ENCODE assay signal across 8 mouse cellular contexts in the genomic region with DNA sequence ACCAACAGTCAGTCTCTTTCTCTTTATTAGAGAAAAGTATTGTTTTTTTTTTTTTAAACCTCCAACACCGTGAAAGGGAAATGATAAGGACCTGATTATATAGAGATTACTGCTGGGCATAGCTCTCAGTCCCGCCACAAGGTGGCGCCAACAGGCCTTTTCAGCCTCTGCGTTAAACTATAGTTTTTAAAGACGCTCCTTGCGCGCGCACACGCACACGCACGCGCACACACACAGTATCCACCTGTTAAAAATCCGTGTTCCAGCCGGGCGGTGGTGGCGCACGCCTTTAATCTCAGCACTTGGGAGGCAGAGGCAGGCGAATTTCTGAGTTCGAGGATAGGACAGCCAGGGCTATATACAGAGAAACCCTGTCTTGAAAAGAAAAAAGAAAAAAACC. TPM values are rescaled to one million over a fixed set of nuclear protein-coding genes. Genes with fewer than 3 reads are reported as not detected.
A peak's percentile ranks its signal among the peaks of the same experiment; 100 is the strongest.
DNase-seq lines count a peak whose midpoint lies in the region; ATAC-seq and TF ChIP-seq lines count a peak whose summit lies in the region.

No protein-coding gene starts in this region.

- no peak for TF ChIP-seq POLR2A in lung, adult 2 months (IDR thresholded peaks at IDR 0.05; ENCODE audit: borderline replicate concordance, extremely low read depth, low read depth, low read length)

- H3K4me3 ChIP-seq in G1E (ENCODE audit: low read depth, low read length) = peak overlapping the region; percentile 54; the same call in 1 of the 2 replicates
- H3K4me3 ChIP-seq in forebrain, embryonic 16.5 days (replicated peaks; ENCODE audit: low read length) = no peak overlapping the region
- no peak overlapping the region for H3K4me3 ChIP-seq in lung, adult 2 months (replicated peaks; ENCODE audit: extremely low read depth, low read depth, low read length)

- ATAC-seq in G1E (ENCODE audit: extremely low read depth, insufficient number of reproducible peaks, low FRiP score, poor library complexity, severe bottlenecking) = peak; percentile 77
- peak; percentile 79 for ATAC-seq in forebrain, embryonic 16.5 days
- ATAC-seq in neutrophil, adult 5-6 weeks (ENCODE audit: extremely low read depth, insufficient number of reproducible peaks, low FRiP score, poor library complexity, severe bottlenecking) = peak; percentile 72

- H3K36me3 ChIP-seq in G1E (replicated peaks) = no peaks in the 10 kb centered on the region
- H3K36me3 ChIP-seq in forebrain, embryonic 16.5 days (ENCODE audit: control insufficient read depth, insufficient read depth) = no peaks in the 10 kb centered on the region

- peak overlapping the region; percentile 41 for H3K4me2 ChIP-seq in forebrain, embryonic 16.5 days (ENCODE audit: low read length)

- TF ChIP-seq CTCF in G1E (IDR thresholded peaks at IDR 0.05; ENCODE audit: low read depth, low read length) = peak; percentile 71
- peak; percentile 92 for TF ChIP-seq CTCF in lung, adult 2 months (IDR thresholded peaks at IDR 0.05; ENCODE audit: insufficient read depth, low read length)

- intact Hi-C loops in heart, postnatal 36 days (cut with DNase I) = loop anchor here (1.0 to 5.0 kb wide), 4 partner anchors 32 to 444 kb away; partner anchors contain the start of gene Pawr

- no peaks in the 10 kb centered on the region; the same call in 1 of the 2 replicates for H3K27me3 ChIP-seq in G1E (ENCODE audit: insufficient read depth, low read length)
- no peaks in the 10 kb centered on the region for H3K27me3 ChIP-seq in forebrain, embryonic 16.5 days (replicated peaks; ENCODE audit: control insufficient read depth, insufficient read depth, low read length)

- H3K9me3 ChIP-seq in G1E (replicated peaks) = 0 out of 2 replicates have a peak, but pooled peaks cover 1% of the 10 kb centered on the region
- no peaks in the 10 kb centered on the region for H3K9me3 ChIP-seq in forebrain, embryonic 16.5 days (ENCODE audit: control insufficient read depth, low read length)

- no peak overlapping the region for H3K27ac ChIP-seq in forebrain, embryonic 16.5 days (ENCODE audit: low read length)

- H3K4me1 ChIP-seq in G1E (ENCODE audit: insufficient read depth, low read depth, low read length) = peaks cover 20% of the 10 kb centered on the region
- no peaks in the 10 kb centered on the region for H3K4me1 ChIP-seq in forebrain, embryonic 16.5 days (replicated peaks; ENCODE audit: control insufficient read depth, insufficient read depth, low read length)
- no peaks in the 10 kb centered on the region for H3K4me1 ChIP-seq in lung, adult 2 months (ENCODE audit: control insufficient read depth, insufficient read depth, low read length)

- H3K9ac ChIP-seq in forebrain, embryonic 16.5 days (replicated peaks; ENCODE audit: low read depth, low read length) = no peak overlapping the region

- 10% methylated on average over 19 of the region's 19 CpGs for WGBS in forebrain, embryonic 16.5 days
- 6% methylated on average over 19 of the region's 19 CpGs for WGBS in lung, adult 2 months

- DNase-seq in G1E (ENCODE audit: low spot score) = peak; percentile 23
- DNase-seq in cerebellum, adult 18-20 months = peak; percentile 79 to 83
- peak; percentile 77 to 83 for DNase-seq in heart, postnatal 36 days
- peak; percentile 67 to 86 for DNase-seq in layer of hippocampus, adult 18-20 months (ENCODE audit: low spot score in 2 of 2)
- DNase-seq in lung, adult 2 months = peak; percentile 82
- DNase-seq in testis, postnatal 14 days (ENCODE audit: low spot score) = peak; percentile 83

RNA-seq across cellular contexts. Expression of gene Pawr, which starts 31.1 kb away (rescaled TPM):
- 81.5 and 92.3 TPM in 2 replicates for total RNA-seq in G1E (2014; fragmentation: Nextera tagmentation)
- 57.0 and 65.2 TPM in 2 replicates for total RNA-seq in G1E (2017)
- polyA plus RNA-seq in G1E (2012) = 46.6 and 49.9 TPM in 2 replicates
- polyA plus RNA-seq in forebrain, embryonic 16.5 days (2015; fragmentation: Nextera tagmentation; extraction: Ambion mirVana) = 2.2 and 2.4 TPM in 2 replicates
- 1 to 10 TPM; 3.2 to 3.5 TPM for total RNA-seq in heart, postnatal 36 days (2021)
- total RNA-seq in layer of hippocampus, adult 18-20 months (2021) = 1 to 10 TPM; 2.6 to 2.7 TPM
- polyA plus RNA-seq in lung, adult 2 months (2012; rRNA removed) = 12.9 and 23.8 TPM in 2 replicates
- 0.37 TPM in 1 of 2 replicates, not detected in the other for total RNA-seq in neutrophil, adult 5-6 weeks (2017)

Comparison
In these comparisons a context has a peak if more than half of its experiments do, and no peak if none do; other contexts are left out.
1. DNase-seq: peak in every context shown above with its lines; median percentile 83 in testis, postnatal 14 days; 82 in lung, adult 2 months; 81 in cerebellum, adult 18-20 months; 80 in heart, postnatal 36 days; 76 in layer of hippocampus, adult 18-20 months; 23 in G1E.
2. RNA of gene Pawr, which starts 31.1 kb away (total RNA-seq): 57.0 to 92.3 TPM in G1E; 3.2 to 3.5 TPM in heart, postnatal 36 days, 2.6 to 2.7 TPM in layer of hippocampus, adult 18-20 months and 0.37 TPM in neutrophil, adult 5-6 weeks; every median in the first group is over 10 times any median in the second.
3. Peak in every context shown above with its lines, with median percentiles within 50 percentile points of each other: ATAC-seq.